Mouse (Mus musculus) E14TG2a.4 (cell line): Measurements from ENCODE around the gene Apopt1.

ENCODE experiments used
- CTCF ChIP-seq: conservative IDR thresholded peaks from 2 replicates; pipeline ENCODE4 v1.5.1; 2014; ENCODE audit warnings: low read length
- NANOG ChIP-seq: IDR thresholded peaks from 2 replicates; pipeline ENCODE4 v1.6.1; 2014; ENCODE audit warnings: borderline replicate concordance, low read length, mixed read lengths
- POU5F1 ChIP-seq: IDR thresholded peaks from 2 replicates; pipeline ENCODE4 v1.6.1; 2014; ENCODE audit warnings: low read length, borderline replicate concordance

DNA sequence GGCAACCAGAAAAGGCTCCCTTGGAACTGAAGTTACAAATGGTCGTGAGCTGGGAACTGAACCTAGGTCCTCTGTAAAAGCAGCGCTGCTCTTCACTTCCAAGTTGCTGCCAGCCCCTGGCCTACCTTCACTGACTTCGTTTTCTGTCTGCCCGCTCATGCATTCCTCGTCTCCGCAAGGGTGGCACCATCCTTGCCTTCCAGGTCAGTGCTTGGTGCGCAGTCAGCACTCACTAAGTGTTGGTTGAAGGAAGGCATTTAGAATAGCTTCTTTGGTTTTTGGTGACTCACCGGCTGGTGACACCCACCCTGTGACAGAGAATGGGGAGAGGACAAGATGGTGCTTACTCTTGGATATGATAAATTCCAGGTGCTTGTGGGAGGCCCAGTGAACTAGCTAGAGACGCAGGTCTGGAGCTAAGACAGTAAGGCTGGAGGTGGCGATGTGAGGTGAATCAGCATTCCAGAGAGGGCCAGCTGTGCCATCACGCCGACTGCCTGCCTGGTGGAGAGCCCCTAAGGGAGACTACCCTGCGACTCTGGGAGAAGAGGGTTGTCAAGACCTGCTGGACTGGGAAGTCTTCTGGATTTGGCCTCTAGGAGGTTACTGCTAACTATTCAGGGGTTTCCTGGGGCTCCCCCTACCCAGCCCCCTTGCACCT, 49.7 kb downstream of the Apopt1 start:
- TF ChIP-seq POU5F1, result no peak
- TF ChIP-seq CTCF, result no peak
- no peak for TF ChIP-seq NANOG
